Mouse (Mus musculus) left cerebral cortex, postnatal 4 days (tissue): ENCODE measurements at regions not wholly inside any gene's neighbourhood (a gene's known extent, or its start where the extent isn't known, plus 50 kb on each side); places are given as distances from the start of the nearest gene placed in this dataset. TPM values are rescaled to one million over a fixed set of nuclear protein-coding genes. Genes with fewer than 3 reads are reported as not detected.

Source experiments
- microRNA-seq: library from miRNA; unstranded; fragments of <30 nt; microRNA quantifications from one replicate; pipeline ENCODE4 v1.2.0, GENCODE M21; 2022

Small RNA genes lying in the stretch of these regions (microRNA-seq; reads per million reads assigned to microRNA genes)
- gene Gm44301, result not detected
